Mouse (Mus musculus) heart, embryonic 10.5 days (tissue): Measurements from ENCODE around the gene Lrfn2. TPM values are rescaled to one million over a fixed set of nuclear protein-coding genes. Genes with fewer than 3 reads are reported as not detected.

Source experiments
- DNase-seq: peaks from one replicate; pipeline ENCODE4 v3.0.0-alpha.2; 2017; ENCODE audit warnings: low spot score
- H3K27ac ChIP-seq: fragments of 300-500 bp; sonication (generic); 2 replicates; pipeline ENCODE4 v1.5.1; 2016; ENCODE audit warnings: mild to moderate bottlenecking
- H3K27me3 ChIP-seq: fragments of 300-500 bp; sonication (generic); 2 replicates; pipeline ENCODE4 v1.6.1; 2016; ENCODE audit warnings: mild to moderate bottlenecking; ENCODE audit not compliant: poor library complexity, insufficient read depth, severe bottlenecking
- H3K36me3 ChIP-seq: fragments of 300-500 bp; sonication (generic); 2 replicates; pipeline ENCODE4 v1.6.1; 2016; ENCODE audit warnings: mild to moderate bottlenecking, moderate library complexity
- H3K4me1 ChIP-seq: fragments of 300-500 bp; sonication (generic); 2 replicates; pipeline ENCODE4 v1.6.1; 2016; ENCODE audit warnings: mild to moderate bottlenecking
- H3K4me3 ChIP-seq: fragments of 300-500 bp; sonication (generic); 2 replicates; pipeline ENCODE4 v1.5.1; 2016; ENCODE audit warnings: mild to moderate bottlenecking, moderate library complexity
- H3K9me3 ChIP-seq: fragments of 300-500 bp; sonication (generic); 2 replicates; pipeline ENCODE4 v1.6.1; 2016; ENCODE audit warnings: mild to moderate bottlenecking, moderate library complexity
- WGBS: fragments of 180-500 bp; shearing (Covaris S2); methylation state at CpG from one replicate; pipeline ENCODE4 v1.1.7; 2016; 5-methylcytosine and 5-hydroxymethylcytosine counted together
- polyA plus RNA-seq: library from polyadenylated mRNA; unstranded; fragments of >200 nt; fragmentation: Nextera tagmentation; extraction: Ambion mirVana; gene quantifications from 2 replicates; pipeline ENCODE4 v1.2.1, GENCODE M21; 2016

The Lrfn2 gene
- polyA plus RNA-seq, 1 experiment from 2014 or later = 0.20 TPM

GRCm38 (mm10) chr17:49029556-49030268 is 97.5 kb downstream of the Lrfn2 start:
- Histone ChIP-seq H3K36me3 (no peaks in the 10 kb centered on the region), H3K4me1 (peaks cover 12% of the 10 kb centered on the region), H3K27me3 (peaks cover 61% of the 10 kb centered on the region), H3K9me3 (no peaks in the 10 kb centered on the region), H3K27ac (no peak overlapping the region), H3K4me3 (0 out of 2 replicates have a peak overlapping the region, but pooled peaks have one; percentile 2)
- no peak for DNase-seq
- WGBS = 31% methylated on average over 11 of the region's 11 CpGs

GRCm38 (mm10) chr17:49030269-49030615 is 98.1 kb downstream of the Lrfn2 start:
- 78% methylated on average over 7 of the region's 7 CpGs for WGBS
- no peaks in the 10 kb centered on the region for H3K36me3 ChIP-seq
- no peak overlapping the region for H3K27ac ChIP-seq
- H3K4me1 ChIP-seq = peaks cover 12% of the 10 kb centered on the region
- H3K9me3 ChIP-seq = no peaks in the 10 kb centered on the region
- H3K27me3 ChIP-seq = peaks cover 67% of the 10 kb centered on the region
- DNase-seq = no peak
- H3K4me3 ChIP-seq = no peak overlapping the region

GRCm38 (mm10) chr17:49030841-49031240 is 98.7 kb downstream of the Lrfn2 start:
- Histone ChIP-seq H3K27ac (no peak overlapping the region), H3K27me3 (peaks cover 66% of the 10 kb centered on the region), H3K36me3 (no peaks in the 10 kb centered on the region), H3K9me3 (no peaks in the 10 kb centered on the region), H3K4me3 (no peak overlapping the region), H3K4me1 (peaks cover 12% of the 10 kb centered on the region)
- 83% methylated on average over 5 of the region's 5 CpGs for WGBS
- no peak for DNase-seq

GRCm38 (mm10) chr17:49031790-49032189 is 99.6 kb downstream of the Lrfn2 start:
- no peaks in the 10 kb centered on the region for H3K36me3 ChIP-seq
- no peaks in the 10 kb centered on the region for H3K9me3 ChIP-seq
- H3K4me3 ChIP-seq = no peak overlapping the region
- 86% methylated on average over 8 of the region's 8 CpGs for WGBS
- H3K27ac ChIP-seq = no peak overlapping the region
- H3K4me1 ChIP-seq = peaks cover 12% of the 10 kb centered on the region
- H3K27me3 ChIP-seq = peaks cover 67% of the 10 kb centered on the region
- no peak for DNase-seq

- DNase-seq = no peak
- Histone ChIP-seq H3K9me3 (no peaks in the 10 kb centered on the region), H3K27ac (no peak overlapping the region; the same call in 1 of the 2 replicates), H3K4me3 (no peak overlapping the region), H3K4me1 (peaks cover 12% of the 10 kb centered on the region), H3K36me3 (no peaks in the 10 kb centered on the region), H3K27me3 (peaks cover 69% of the 10 kb centered on the region)
These were observed 101.1 kb downstream of the Lrfn2 start for GRCm38 (mm10) chr17:49033276-49033675.

- no peaks in the 10 kb centered on the region for H3K9me3 ChIP-seq
- H3K27ac ChIP-seq = no peak overlapping the region; the same call in 1 of the 2 replicates
- H3K27me3 ChIP-seq = peaks cover 65% of the 10 kb centered on the region
- no peaks in the 10 kb centered on the region for H3K36me3 ChIP-seq
- 38% methylated on average over 5 of the region's 5 CpGs for WGBS
- no peak overlapping the region for H3K4me3 ChIP-seq
- H3K4me1 ChIP-seq = peaks cover 12% of the 10 kb centered on the region
- no peak for DNase-seq
These were observed 101.6 kb downstream of the Lrfn2 start for GRCm38 (mm10) chr17:49033686-49034250.

GRCm38 (mm10) chr17:49035052-49035451 is 102.9 kb downstream of the Lrfn2 start:
- H3K9me3 ChIP-seq = no peaks in the 10 kb centered on the region
- no peak overlapping the region for H3K27ac ChIP-seq
- H3K27me3 ChIP-seq = peaks cover 58% of the 10 kb centered on the region
- WGBS = 59% methylated on average over 6 of the region's 6 CpGs
- H3K36me3 ChIP-seq = no peaks in the 10 kb centered on the region
- H3K4me1 ChIP-seq = peaks cover 5% of the 10 kb centered on the region
- no peak overlapping the region for H3K4me3 ChIP-seq
- no peak for DNase-seq

GRCm38 (mm10) chr17:49037163-49037950 is 105.2 kb downstream of the Lrfn2 start:
- H3K36me3 ChIP-seq = no peaks in the 10 kb centered on the region
- no peak overlapping the region for H3K27ac ChIP-seq
- 64% methylated on average over 8 of the region's 8 CpGs for WGBS
- H3K4me3 ChIP-seq = no peak overlapping the region
- H3K4me1 ChIP-seq = no peaks in the 10 kb centered on the region
- H3K9me3 ChIP-seq = no peaks in the 10 kb centered on the region
- H3K27me3 ChIP-seq = peaks cover 43% of the 10 kb centered on the region
- DNase-seq = no peak

- no peak overlapping the region for H3K27ac ChIP-seq
- H3K9me3 ChIP-seq = no peaks in the 10 kb centered on the region
- H3K4me3 ChIP-seq = no peak overlapping the region
- H3K27me3 ChIP-seq = peaks cover 35% of the 10 kb centered on the region; the same call in 1 of the 2 replicates
- H3K4me1 ChIP-seq = peaks cover 5% of the 10 kb centered on the region; the same call in 1 of the 2 replicates
- H3K36me3 ChIP-seq = no peaks in the 10 kb centered on the region
- WGBS = 23% methylated on average over 11 of the region's 11 CpGs
- no peak for DNase-seq
These were observed 111.8 kb downstream of the Lrfn2 start for GRCm38 (mm10) chr17:49043806-49044640.

- no peak overlapping the region for H3K4me3 ChIP-seq
- no peak for DNase-seq
- no peak overlapping the region for H3K27ac ChIP-seq
- no peaks in the 10 kb centered on the region for H3K36me3 ChIP-seq
- WGBS = 65% methylated on average over 4 of the region's 4 CpGs
- peaks cover 5% of the 10 kb centered on the region; the same call in 1 of the 2 replicates for H3K4me1 ChIP-seq
- peaks cover 27% of the 10 kb centered on the region; the same call in 1 of the 2 replicates for H3K27me3 ChIP-seq
- no peaks in the 10 kb centered on the region for H3K9me3 ChIP-seq
These were observed 115.7 kb downstream of the Lrfn2 start for GRCm38 (mm10) chr17:49047921-49048320.

GRCm38 (mm10) chr17:49051231-49051630 is 119.1 kb downstream of the Lrfn2 start:
- DNase-seq = no peak
- H3K27ac ChIP-seq = no peak overlapping the region
- no peaks in the 10 kb centered on the region for H3K4me1 ChIP-seq
- H3K4me3 ChIP-seq = no peak overlapping the region
- 79% methylated on average over 11 of the region's 11 CpGs for WGBS
- no peaks in the 10 kb centered on the region for H3K9me3 ChIP-seq
- H3K27me3 ChIP-seq = peaks cover 26% of the 10 kb centered on the region; the same call in 1 of the 2 replicates
- H3K36me3 ChIP-seq = no peaks in the 10 kb centered on the region

GRCm38 (mm10) chr17:49061141-49061540 is 129.0 kb downstream of the Lrfn2 start:
- Histone ChIP-seq H3K9me3 (no peaks in the 10 kb centered on the region), H3K4me1 (no peaks in the 10 kb centered on the region), H3K36me3 (no peaks in the 10 kb centered on the region), H3K4me3 (no peak overlapping the region), H3K27me3 (peaks cover 98% of the 10 kb centered on the region), H3K27ac (no peak overlapping the region)
- DNase-seq = no peak
- 80% methylated on average over 8 of the region's 8 CpGs for WGBS
